Mouse (Mus musculus) embryo, embryonic 9.5 days (tissue): Measurements from ENCODE around the gene Gpam.
"Not testable (repeated sequence)": the region's sequence is repeated elsewhere in the genome, so short reads cannot be mapped to it uniquely, and the experiment has no call there.

Source experiments
- DNase-seq: peaks from one replicate; pipeline ENCODE4 v3.0.0-alpha.2; 2017; ENCODE audit errors: extremely low spot score

Gene Gpam

DNA sequence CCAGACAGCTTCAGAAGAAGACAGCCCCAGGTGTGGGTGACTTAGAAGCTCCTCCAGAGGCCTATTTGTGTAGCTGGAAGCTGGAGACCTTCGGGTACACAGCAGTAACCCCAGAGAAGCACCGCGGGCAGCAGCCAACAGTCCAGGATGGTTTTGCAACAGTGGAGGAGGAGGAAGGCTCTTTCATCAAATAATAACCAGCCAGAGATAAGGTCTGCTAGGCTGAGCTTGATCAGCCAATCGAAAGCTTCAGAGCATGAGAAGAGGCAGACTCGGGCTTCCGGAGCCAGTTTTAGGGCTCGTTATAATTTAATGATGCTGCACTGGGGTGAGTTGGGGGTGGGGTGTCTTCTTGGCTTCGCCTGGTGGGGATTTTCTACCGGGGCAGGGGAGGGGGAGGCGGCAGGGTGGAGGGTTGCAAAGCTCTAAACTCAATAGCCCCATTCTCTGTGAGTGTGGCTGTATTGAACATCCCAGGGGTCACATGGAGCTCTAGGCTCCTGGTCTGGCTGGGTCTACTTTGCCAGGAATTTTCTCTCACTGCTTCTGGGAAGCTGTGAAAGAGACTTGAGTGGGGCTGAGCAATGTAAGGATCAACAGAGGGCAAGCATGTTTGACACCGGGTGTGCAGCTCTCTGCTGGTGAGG is at the start of gene Gpam:
TSS of gene Gpam (minus strand) at position 167 of the 647 bp plus-strand sequence.
- DNase-seq = no peak

DNA sequence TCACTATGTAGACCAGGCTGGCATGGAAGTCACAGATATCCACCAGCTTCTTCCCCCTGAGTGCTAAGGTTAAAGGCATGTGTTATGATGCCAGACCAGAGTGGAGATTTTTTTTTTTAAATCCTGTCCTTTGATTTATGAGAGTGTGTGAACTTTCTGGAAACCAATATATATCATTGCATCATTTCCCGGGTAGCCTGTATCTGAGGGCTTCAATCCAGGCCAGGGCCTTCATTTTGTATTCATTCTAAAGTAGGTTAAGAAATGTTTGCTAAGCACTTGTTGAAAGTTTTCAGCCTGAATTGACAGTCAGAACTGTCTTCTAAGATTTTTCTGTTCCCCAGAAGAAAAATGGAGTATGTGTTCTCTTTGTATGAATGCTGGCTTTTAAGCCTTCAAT is 44.5 kb upstream of the Gpam start:
- no peak for DNase-seq

- DNase-seq = no peak
Observed at GRCm38 (mm10) chr19:55170399-55170798, 43.4 kb upstream of the Gpam start.

- not testable (repeated sequence) for DNase-seq
Observed at GRCm38 (mm10) chr19:55169236-55169729, 42.2 kb upstream of the Gpam start.

- no peak for DNase-seq
Observed at GRCm38 (mm10) chr19:55168360-55168759, 41.3 kb upstream of the Gpam start.

- no peak for DNase-seq
Observed at GRCm38 (mm10) chr19:55167741-55168140, 40.7 kb upstream of the Gpam start.

DNA sequence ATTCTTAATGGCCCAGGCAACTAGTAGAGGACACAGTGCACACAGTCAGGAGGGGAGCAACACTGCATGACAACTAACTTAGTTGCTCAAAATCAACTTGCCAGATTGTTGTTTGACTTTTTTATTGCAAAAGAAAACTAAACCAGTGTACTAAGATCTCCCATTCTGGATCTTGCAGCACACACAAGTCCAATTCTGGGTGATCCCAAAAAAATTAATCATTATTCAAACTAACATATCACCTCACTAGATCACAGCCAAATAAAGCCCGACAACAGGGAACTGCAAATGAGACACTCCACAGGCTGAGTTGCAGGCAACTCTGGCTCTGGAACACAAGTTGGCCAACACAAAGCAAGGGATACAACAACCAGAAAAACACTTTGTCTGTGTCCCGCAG is 39.7 kb upstream of the Gpam start:
- DNase-seq = no peak

GRCm38 (mm10) chr19:55165954-55166353 is 38.9 kb upstream of the Gpam start:
- no peak for DNase-seq

GRCm38 (mm10) chr19:55165183-55165865 is 38.3 kb upstream of the Gpam start:
- DNase-seq = no peak

- DNase-seq = no peak
Observed at GRCm38 (mm10) chr19:55164162-55164561, 37.1 kb upstream of the Gpam start.

GRCm38 (mm10) chr19:55162271-55162670 is 35.2 kb upstream of the Gpam start:
- no peak for DNase-seq

DNA sequence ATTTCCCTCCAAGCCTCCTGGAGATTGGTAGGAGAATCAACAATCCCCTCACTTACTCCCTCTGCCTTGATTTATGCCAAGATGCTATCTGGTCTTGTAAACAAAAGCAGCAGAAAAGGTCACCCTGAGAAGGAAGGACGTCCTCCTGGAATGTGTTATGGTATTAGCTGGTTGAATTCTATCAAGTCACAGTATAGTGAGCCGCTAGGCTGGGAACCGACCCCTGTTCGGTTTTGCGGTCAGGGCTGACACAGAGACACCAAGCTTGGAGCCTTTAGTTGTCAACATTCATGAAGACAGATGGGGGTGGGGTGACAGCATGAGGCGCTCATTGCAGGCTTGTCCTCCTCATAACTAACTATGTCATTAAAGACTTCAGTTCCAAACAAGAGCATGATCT is 32.8 kb upstream of the Gpam start:
- no peak for DNase-seq

DNA sequence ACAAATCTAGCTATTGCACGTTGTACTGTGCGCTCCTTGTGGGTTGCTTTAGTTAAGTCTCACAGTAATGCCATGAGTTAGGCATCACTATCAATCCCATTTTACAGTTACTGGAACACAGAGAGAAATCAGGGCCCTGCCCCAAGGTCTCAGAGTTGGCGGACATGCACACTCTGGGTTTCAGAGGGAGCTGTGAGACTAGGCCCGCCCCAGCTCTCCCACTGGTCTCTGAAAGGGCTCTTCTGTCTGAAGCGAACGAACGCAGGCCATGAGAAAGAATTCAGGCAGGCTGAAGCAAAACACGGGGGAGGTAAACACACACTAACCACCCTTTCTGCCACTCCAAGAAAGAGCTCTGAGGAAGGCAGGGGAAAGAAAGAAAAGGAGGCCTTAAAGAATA is 31.6 kb upstream of the Gpam start:
- no peak for DNase-seq

GRCm38 (mm10) chr19:55157029-55157428 is 30.0 kb upstream of the Gpam start:
- DNase-seq = no peak

DNA sequence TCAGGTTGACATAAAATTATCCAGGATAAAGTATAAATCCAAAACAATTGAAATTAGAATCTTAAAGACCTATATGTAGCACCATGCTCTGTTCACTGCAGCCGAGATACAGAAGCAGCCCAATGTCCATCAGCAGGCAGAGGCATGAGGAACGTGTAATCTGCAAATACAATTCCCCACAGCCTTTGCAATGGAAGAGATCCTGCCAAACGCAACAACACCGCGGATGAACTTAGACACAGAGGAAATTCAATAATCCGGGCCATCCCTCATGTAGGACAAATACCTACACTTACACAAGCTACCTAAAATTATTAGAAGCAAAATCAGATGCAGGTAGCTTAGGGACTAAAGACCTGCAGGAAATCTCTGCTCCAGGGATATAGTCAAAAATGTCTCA is 25.9 kb upstream of the Gpam start:
- DNase-seq = no peak

- DNase-seq = not testable (repeated sequence)
Observed at GRCm38 (mm10) chr19:55152274-55152673, 25.2 kb upstream of the Gpam start.

GRCm38 (mm10) chr19:55149646-55150045 is 22.6 kb upstream of the Gpam start:
- DNase-seq = no peak

- DNase-seq = no peak
Observed at GRCm38 (mm10) chr19:55148109-55148508, 21.1 kb upstream of the Gpam start.

- DNase-seq = no peak
Observed at GRCm38 (mm10) chr19:55147568-55147967, 20.5 kb upstream of the Gpam start.

DNA sequence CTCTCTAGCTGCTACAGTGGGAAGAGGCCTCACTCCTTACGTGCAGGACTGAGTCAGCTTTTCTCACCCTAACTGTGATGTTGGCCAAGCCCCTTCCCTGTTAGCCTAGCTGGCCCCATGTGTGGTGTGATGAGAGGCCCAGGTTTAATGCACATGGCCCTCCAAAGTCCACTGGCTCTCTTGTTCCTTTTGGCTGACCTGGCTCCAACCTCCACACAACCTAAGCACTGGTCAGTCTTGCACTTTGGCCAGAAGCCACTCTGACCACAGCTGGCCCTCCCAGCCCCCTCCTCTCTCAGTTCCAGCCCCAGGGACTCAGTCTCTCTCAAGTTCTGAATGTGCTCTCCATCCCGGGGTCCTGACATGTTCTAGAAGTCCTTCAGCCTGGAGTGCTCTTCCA is 18.1 kb upstream of the Gpam start:
- DNase-seq = no peak

- DNase-seq = no peak
Observed at GRCm38 (mm10) chr19:55144691-55145090, 17.7 kb upstream of the Gpam start.

DNA sequence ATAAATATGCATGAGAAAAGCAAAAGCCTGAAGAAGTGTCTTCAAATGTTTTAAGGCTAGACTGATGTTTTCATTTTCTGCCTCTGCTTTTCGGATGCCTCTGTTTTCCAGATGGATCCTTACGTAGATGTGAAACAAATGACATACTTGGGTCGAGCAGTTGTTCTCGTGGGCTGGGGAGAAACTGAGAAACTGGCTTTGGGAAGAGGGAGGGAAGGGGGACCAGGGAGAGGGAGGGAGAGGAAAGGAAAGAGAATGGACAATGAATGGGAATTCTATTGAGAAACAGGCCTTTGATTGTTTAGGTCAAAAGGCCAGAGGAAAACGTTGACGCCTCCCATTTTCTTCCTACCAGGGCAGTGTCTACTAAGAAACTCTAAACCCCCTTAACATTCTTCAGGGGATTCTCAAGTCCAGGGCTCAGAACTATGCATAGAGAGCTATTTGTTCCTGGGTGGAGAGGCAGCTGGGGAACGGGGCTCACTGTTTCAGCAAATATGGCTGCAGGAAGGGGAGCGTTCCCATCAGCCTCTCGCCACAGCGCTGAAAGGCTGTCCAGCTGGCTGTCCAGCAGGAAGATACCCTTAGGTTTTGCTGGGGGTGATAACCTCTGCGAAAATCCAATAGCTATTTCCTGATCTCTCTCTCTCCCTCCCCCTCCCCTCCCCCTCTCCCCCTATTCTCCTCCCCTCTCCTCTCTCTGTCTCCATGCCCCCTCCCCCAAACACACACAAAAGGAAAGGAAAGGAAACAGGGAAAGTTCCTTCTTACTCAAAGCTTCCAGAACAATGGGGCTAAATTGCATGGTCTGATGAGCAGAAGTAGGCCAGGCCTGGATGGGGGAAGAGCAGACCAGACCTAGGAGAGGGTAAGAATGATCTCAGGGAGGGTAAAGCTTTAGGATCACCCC is 16.6 kb upstream of the Gpam start:
- DNase-seq = peak; percentile 75
